Mouse (Mus musculus) kidney, adult 2 months (tissue): ENCODE results near the gene Prpf4.

Experiments
- CTCF ChIP-seq: fragments of 200-500 bp; conservative IDR thresholded peaks from 2 replicates; pipeline ENCODE4 v1.5.1; 2011; ENCODE audit warnings: low read depth, mild to moderate bottlenecking, control low read depth, low read length, moderate library complexity, mixed read lengths; ENCODE audit not compliant: insufficient read depth, insufficient read length
- POLR2A ChIP-seq: fragments of 200-500 bp; IDR thresholded peaks from one replicate; pipeline ENCODE4 v1.6.1; 2011; ENCODE audit warnings: low read depth, low read length, control low read depth

DNA sequence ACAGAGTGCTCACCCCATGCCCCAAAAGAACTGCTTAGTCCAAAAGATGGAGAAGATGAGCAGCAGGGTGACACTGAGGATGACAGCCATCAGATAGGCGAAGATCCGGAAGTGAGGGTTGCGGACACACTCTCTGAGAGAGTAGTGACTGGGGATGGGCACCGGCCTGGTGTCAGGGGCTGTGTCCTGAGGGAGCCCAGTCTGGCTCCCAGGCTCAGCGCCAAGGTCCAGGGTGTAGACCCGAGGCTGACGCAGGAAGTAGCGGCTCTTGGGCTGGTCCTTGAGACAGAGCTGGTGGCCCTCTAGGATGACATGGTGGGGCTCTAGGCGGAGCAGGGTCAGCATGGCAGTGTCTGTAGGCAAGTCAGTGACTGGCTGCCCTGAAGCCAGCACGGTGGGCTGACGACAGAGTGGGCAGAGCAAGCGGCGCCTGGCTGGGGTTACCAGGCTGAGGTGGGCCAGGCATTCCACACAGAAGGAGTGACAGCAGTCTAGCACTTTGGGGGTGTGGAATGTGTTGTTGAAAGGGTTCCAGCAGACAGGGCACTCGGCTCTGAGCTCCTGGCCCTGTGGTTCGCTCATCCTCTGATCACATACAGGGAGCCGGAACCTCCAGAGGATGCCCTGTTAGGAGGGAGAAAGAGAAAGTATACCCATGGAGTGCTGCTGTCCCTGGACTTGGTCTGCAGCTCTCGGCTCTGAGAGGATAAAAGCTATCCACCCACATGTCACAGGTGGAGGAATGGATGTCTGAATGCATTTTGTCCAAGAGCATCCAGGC, 19.6 kb downstream of the Prpf4 start:
- TF ChIP-seq CTCF (no peak), POLR2A (no peak)
